Mouse (Mus musculus): Measurements from ENCODE around the gene Inip. TPM values are rescaled to one million over a fixed set of nuclear protein-coding genes. Genes with fewer than 3 reads are reported as not detected.

Inip gene
- polyA plus RNA-seq, 1 experiment from 2014 or later = 40.2 TPM

DNA sequence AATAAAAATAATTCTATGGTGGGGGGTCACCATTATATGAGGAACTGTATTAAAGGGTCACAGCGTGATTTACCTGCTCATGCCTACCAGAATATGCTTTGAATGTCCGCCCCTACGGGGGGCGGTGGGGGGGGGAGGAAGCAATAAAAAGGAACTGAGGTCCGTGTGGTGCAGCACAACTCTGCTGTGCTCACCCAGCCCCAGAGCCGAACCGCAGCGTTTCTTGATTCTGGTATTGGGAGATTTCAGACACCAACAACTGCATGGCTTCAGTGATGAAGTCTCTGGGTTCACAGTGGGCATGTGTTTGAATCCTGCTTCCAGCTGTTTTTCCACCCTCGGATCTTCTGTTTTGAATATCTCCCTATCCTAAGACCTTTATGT, 73.5 kb downstream of the Inip start:
- no peak overlapping the region for H3K4me3 ChIP-seq (ENCODE audit: control insufficient read depth in 1 of 2, insufficient read depth in 1 of 2, low read depth in 1 of 2, low read length in 2 of 2)
- no peaks in the 10 kb centered on the region for H3K4me1 ChIP-seq (ENCODE audit: control insufficient read depth in 2 of 2, insufficient read depth in 2 of 2, low read length in 2 of 2)
- H3K9me3 ChIP-seq (ENCODE audit: control insufficient read depth, low read length) = no peaks in the 10 kb centered on the region
- no peak overlapping the region for H3K9ac ChIP-seq (ENCODE audit: low read length)
- no peak for ATAC-seq (ENCODE audit: insufficient number of reproducible peaks, insufficient read depth, low FRiP score, low read depth)
- no peaks in the 10 kb centered on the region for H3K36me3 ChIP-seq (ENCODE audit: control insufficient read depth, insufficient read depth, low read length)
- H3K4me2 ChIP-seq (ENCODE audit: low read length) = no peak overlapping the region
- no peak overlapping the region for H3K27ac ChIP-seq (replicated peaks in 1 of 2; ENCODE audit: control insufficient read depth in 1 of 2, insufficient read depth in 1 of 2, low read depth in 2 of 2, low read length in 2 of 2)
- H3K27me3 ChIP-seq (ENCODE audit: control insufficient read depth, insufficient read depth, low read length) = no peaks in the 10 kb centered on the region
- WGBS = 89% methylated on average over 9 of the region's 9 CpGs

DNA sequence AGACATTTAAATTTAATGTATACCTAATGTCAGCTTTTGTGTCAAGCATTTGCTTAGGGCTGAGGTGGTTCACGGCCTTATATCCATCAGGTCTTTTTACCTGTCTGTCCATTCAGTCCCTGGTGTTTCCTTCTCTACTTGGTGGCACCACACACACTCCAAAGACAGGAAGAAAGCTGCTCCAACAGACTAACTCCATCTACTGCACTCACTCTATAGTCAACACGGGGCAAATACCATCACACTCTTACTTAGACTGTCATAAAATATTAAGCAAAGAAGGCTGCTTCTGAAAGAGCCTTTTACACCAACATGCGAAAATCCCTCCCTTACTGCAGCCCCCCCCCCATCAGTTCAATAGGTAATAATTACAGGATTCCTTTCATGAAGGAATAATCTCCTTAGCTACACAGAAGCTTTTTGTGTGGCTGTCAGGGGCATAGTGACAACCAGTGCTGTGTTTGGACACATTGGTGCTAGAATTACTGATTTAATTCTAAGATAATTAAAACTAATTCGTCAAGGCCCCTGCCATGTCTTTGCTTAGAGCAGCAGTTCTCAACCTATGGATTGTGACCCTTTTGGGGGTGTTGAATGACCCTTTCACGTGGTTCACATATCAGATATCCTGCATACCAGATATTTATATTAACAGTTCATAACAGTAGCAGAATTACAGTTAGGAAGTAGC, 74.1 kb downstream of the Inip start:
- Histone ChIP-seq H3K4me1 (ENCODE audit: control insufficient read depth in 2 of 2, insufficient read depth in 2 of 2, low read length in 2 of 2) (no peaks in the 10 kb centered on the region), H3K36me3 (ENCODE audit: control insufficient read depth, insufficient read depth, low read length) (no peaks in the 10 kb centered on the region), H3K9ac (ENCODE audit: low read length) (no peak overlapping the region), H3K4me3 (ENCODE audit: control insufficient read depth in 1 of 2, insufficient read depth in 1 of 2, low read depth in 1 of 2, low read length in 2 of 2) (no peak overlapping the region), H3K27ac (replicated peaks in 1 of 2; ENCODE audit: control insufficient read depth in 1 of 2, insufficient read depth in 1 of 2, low read depth in 2 of 2, low read length in 2 of 2) (no peak overlapping the region), H3K4me2 (ENCODE audit: low read length) (no peak overlapping the region), H3K27me3 (ENCODE audit: control insufficient read depth, insufficient read depth, low read length) (no peaks in the 10 kb centered on the region), H3K9me3 (ENCODE audit: control insufficient read depth, low read length) (no peaks in the 10 kb centered on the region)
- ATAC-seq (ENCODE audit: insufficient number of reproducible peaks, insufficient read depth, low FRiP score, low read depth) = no peak
- WGBS = 86% methylated on average over 5 of the region's 5 CpGs

DNA sequence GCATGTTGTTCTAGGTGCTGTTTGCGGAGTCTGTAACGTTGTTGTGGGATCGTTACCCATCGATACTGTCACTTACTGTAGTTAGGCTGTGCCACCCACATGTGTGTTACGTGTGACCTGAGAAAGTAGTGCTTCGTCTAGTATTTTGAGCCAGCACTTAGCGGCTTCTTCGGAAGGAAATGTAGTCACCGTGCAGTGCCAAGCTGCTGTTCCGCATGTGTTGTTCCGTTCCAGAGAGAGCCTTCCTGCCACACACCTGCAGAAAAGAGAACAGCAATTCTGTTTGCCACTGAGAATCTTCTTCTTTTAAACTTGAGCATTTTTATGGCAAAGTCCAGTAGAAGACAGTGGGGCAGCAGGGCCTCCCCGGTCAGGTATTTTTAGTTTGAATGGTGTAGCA, 74.9 kb downstream of the Inip start:
- H3K36me3 ChIP-seq (ENCODE audit: control insufficient read depth, insufficient read depth, low read length) = no peaks in the 10 kb centered on the region
- H3K27me3 ChIP-seq (ENCODE audit: control insufficient read depth, insufficient read depth, low read length) = no peaks in the 10 kb centered on the region
- no peak overlapping the region for H3K4me3 ChIP-seq (ENCODE audit: control insufficient read depth in 1 of 2, insufficient read depth in 1 of 2, low read depth in 1 of 2, low read length in 2 of 2)
- ATAC-seq (ENCODE audit: insufficient number of reproducible peaks, insufficient read depth, low FRiP score, low read depth) = no peak
- H3K27ac ChIP-seq (replicated peaks in 1 of 2; ENCODE audit: control insufficient read depth in 1 of 2, insufficient read depth in 1 of 2, low read depth in 2 of 2, low read length in 2 of 2) = no peak overlapping the region
- no peaks in the 10 kb centered on the region for H3K9me3 ChIP-seq (ENCODE audit: control insufficient read depth, low read length)
- no peak overlapping the region for H3K4me2 ChIP-seq (ENCODE audit: low read length)
- H3K9ac ChIP-seq (ENCODE audit: low read length) = no peak overlapping the region
- WGBS = 94% methylated on average over 12 of the region's 12 CpGs
- no peaks in the 10 kb centered on the region for H3K4me1 ChIP-seq (ENCODE audit: control insufficient read depth in 2 of 2, insufficient read depth in 2 of 2, low read length in 2 of 2)

DNA sequence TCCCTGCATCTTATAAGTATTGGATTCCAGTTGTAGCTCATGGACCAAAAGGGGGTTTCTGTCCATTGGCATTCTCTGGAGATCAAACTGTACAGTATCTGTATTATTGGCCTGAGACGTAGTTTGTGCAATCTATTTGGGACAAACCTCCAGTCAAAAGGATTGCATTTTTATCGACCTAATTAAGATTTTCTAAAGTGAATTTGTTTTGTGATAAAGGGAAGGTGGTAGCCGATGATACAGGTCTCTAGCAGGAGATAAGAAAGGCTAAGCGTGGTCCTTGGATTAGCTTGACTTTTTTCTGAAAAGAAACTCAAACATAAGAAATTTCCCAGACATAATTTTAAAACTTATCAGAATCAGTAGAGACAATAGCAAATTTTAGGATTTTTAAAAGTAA, 75.8 kb downstream of the Inip start:
- Histone ChIP-seq H3K27me3 (ENCODE audit: control insufficient read depth, insufficient read depth, low read length) (no peaks in the 10 kb centered on the region), H3K4me1 (ENCODE audit: control insufficient read depth in 2 of 2, insufficient read depth in 2 of 2, low read length in 2 of 2) (no peaks in the 10 kb centered on the region), H3K27ac (replicated peaks in 1 of 2; ENCODE audit: control insufficient read depth in 1 of 2, insufficient read depth in 1 of 2, low read depth in 2 of 2, low read length in 2 of 2) (no peak overlapping the region), H3K9me3 (ENCODE audit: control insufficient read depth, low read length) (no peaks in the 10 kb centered on the region), H3K9ac (ENCODE audit: low read length) (no peak overlapping the region), H3K36me3 (ENCODE audit: control insufficient read depth, insufficient read depth, low read length) (no peaks in the 10 kb centered on the region), H3K4me2 (ENCODE audit: low read length) (no peak overlapping the region), H3K4me3 (ENCODE audit: control insufficient read depth in 1 of 2, insufficient read depth in 1 of 2, low read depth in 1 of 2, low read length in 2 of 2) (no peak overlapping the region)
- no peak for ATAC-seq (ENCODE audit: insufficient number of reproducible peaks, insufficient read depth, low FRiP score, low read depth)
- 61% methylated on average over 4 of the region's 4 CpGs for WGBS

- no peak overlapping the region for H3K4me3 ChIP-seq (ENCODE audit: control insufficient read depth in 1 of 2, insufficient read depth in 1 of 2, low read depth in 1 of 2, low read length in 2 of 2)
- H3K36me3 ChIP-seq (ENCODE audit: control insufficient read depth, insufficient read depth, low read length) = no peaks in the 10 kb centered on the region
- no peak overlapping the region for H3K9ac ChIP-seq (ENCODE audit: low read length)
- H3K4me2 ChIP-seq (ENCODE audit: low read length) = no peak overlapping the region
- no peak overlapping the region for H3K27ac ChIP-seq (replicated peaks in 1 of 2; ENCODE audit: control insufficient read depth in 1 of 2, insufficient read depth in 1 of 2, low read depth in 2 of 2, low read length in 2 of 2)
- H3K4me1 ChIP-seq (ENCODE audit: control insufficient read depth in 2 of 2, insufficient read depth in 2 of 2, low read length in 2 of 2) = no peaks in the 10 kb centered on the region; a peak in 1 of 4 replicates
- no peak for ATAC-seq (ENCODE audit: insufficient number of reproducible peaks, insufficient read depth, low FRiP score, low read depth)
- no peaks in the 10 kb centered on the region for H3K9me3 ChIP-seq (ENCODE audit: control insufficient read depth, low read length)
- no peaks in the 10 kb centered on the region for H3K27me3 ChIP-seq (ENCODE audit: control insufficient read depth, insufficient read depth, low read length)
- WGBS = 95% methylated on average over 3 of the region's 3 CpGs
Measured at GRCm38 (mm10) chr4:59721811-59722210, 79.6 kb downstream of the Inip start.

Other genes starting within 250 kb of the Inip start
- 54.0 and 57.4 TPM in 2 replicates for gene Hsdl2, start 220.0 kb downstream of the Inip start, polyA plus RNA-seq (2014; fragmentation: Nextera tagmentation; extraction: Ambion mirVana)
- 25.9 and 27.7 TPM in 2 replicates for gene E130308A19Rik, start 175.4 kb downstream of the Inip start, polyA plus RNA-seq (2014; fragmentation: Nextera tagmentation; extraction: Ambion mirVana)
- gene Snx30, start 4.3 kb upstream of the Inip start, polyA plus RNA-seq (2014; fragmentation: Nextera tagmentation; extraction: Ambion mirVana) = 6.3 and 6.6 TPM in 2 replicates
- gene Slc46a2, start 113.5 kb upstream of the Inip start, polyA plus RNA-seq (2014; fragmentation: Nextera tagmentation; extraction: Ambion mirVana) = 0.11 and 0.18 TPM in 2 replicates
- gene Mup4, start 159.1 kb upstream of the Inip start, polyA plus RNA-seq (2014; fragmentation: Nextera tagmentation; extraction: Ambion mirVana) = not detected in 2 replicates
- gene Mup6, start 162.7 kb upstream of the Inip start, polyA plus RNA-seq (2014; fragmentation: Nextera tagmentation; extraction: Ambion mirVana) = not detected in 2 replicates